In genomic region chr14:62422265-62422664, GRCm38 (mm10) we compare ENCODE assay signal across 23 mouse cellular contexts. TPM values are rescaled to one million over a fixed set of nuclear protein-coding genes. Genes with fewer than 3 reads are reported as not detected.
"Had no signal": no experiment of that assay in that cellular context is flagged by ENCODE, and none has a peak within 500 bp of the region (broad histone marks: within the 10 kb centered on the region; RNA-seq: fewer than 3 reads in every experiment).

No protein-coding gene starts in this region.

- DNase-seq: kidney, adult 9 months; kidney, postnatal 14 days; kidney, postnatal 4 days; liver, embryonic 13.5 days; lung, adult 2 months; lung, postnatal 14 days; lung, postnatal 4 days; right cerebral cortex, adult 18-20 months; right cerebral cortex, postnatal 14 days; right cerebral cortex, postnatal 4 days; thymus, adult 2 months; thymus, postnatal 14 days; thymus, postnatal 4 days had no signal

- H3K4me1 ChIP-seq: liver, embryonic 13.5 days; neural tube, embryonic 15.5 days had no signal

- H3K9me3 ChIP-seq: liver, embryonic 13.5 days; midbrain, embryonic 12.5 days; neural tube, embryonic 12.5 days; neural tube, embryonic 15.5 days had no signal

- H3K4me3 ChIP-seq: liver, embryonic 13.5 days; midbrain, embryonic 12.5 days; neural tube, embryonic 12.5 days; neural tube, embryonic 15.5 days had no signal

- H3K4me2 ChIP-seq: liver, embryonic 13.5 days; midbrain, embryonic 12.5 days; neural tube, embryonic 12.5 days; neural tube, embryonic 15.5 days had no signal

- H3K27me3 ChIP-seq: liver, embryonic 13.5 days; midbrain, embryonic 12.5 days; neural tube, embryonic 12.5 days; neural tube, embryonic 15.5 days had no signal

- H3K27ac ChIP-seq: liver, embryonic 13.5 days; midbrain, embryonic 12.5 days; neural tube, embryonic 12.5 days; neural tube, embryonic 15.5 days; stomach, postnatal 0 days had no signal

- H3K9ac ChIP-seq: liver, embryonic 13.5 days; midbrain, embryonic 12.5 days; neural tube, embryonic 12.5 days; neural tube, embryonic 15.5 days had no signal

- H3K36me3 ChIP-seq: liver, embryonic 13.5 days; midbrain, embryonic 12.5 days; neural tube, embryonic 12.5 days; neural tube, embryonic 15.5 days had no signal

RNA-seq across cellular contexts. Expression of gene Gucy1b2, which starts 33.8 kb away (rescaled TPM):
- total RNA-seq: liver, adult 2 months; megakaryocyte progenitor cell, adult 5-6 weeks; megakaryocyte-erythroid progenitor cell, adult 5-6 weeks had no signal
- polyA plus RNA-seq: kidney, embryonic 16.5 days; liver, adult 2 months; liver, embryonic 13.5 days; liver, embryonic 16.5 days; lung, adult 2 months; stomach, embryonic 14.5 days; stomach, postnatal 0 days had no signal
